ENCODE assay signal across 26 mouse cellular contexts in the genomic region with DNA sequence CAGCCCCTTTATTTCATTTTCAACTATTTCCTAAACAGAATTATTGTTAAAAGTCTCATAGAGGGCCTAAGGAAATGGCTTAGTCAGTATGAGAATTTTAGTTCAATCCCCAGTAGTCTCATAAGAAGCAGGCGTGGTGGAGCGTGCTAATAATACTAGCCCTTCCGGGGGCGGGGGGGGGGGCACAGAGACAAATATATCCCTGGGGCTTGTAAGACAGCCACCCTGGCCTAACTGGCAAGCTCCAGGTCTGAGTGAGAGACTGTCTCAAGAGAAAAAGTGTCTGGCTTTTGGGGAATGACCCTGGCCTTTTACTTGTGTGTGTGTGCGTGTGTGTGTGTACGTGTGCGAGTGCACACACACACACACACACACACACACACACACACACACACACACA. TPM values are rescaled to one million over a fixed set of nuclear protein-coding genes. Genes with fewer than 3 reads are reported as not detected.
"Had no signal": no experiment of that assay in that cellular context is flagged by ENCODE, and none has a peak within 500 bp of the region (broad histone marks: within the 10 kb centered on the region; RNA-seq: fewer than 3 reads in every experiment).

No protein-coding gene starts in this region.

- H3K4me3 ChIP-seq: heart, embryonic 10.5 days; heart, embryonic 12.5 days; hindbrain, embryonic 13.5 days; hindbrain, embryonic 15.5 days; kidney, embryonic 15.5 days; limb, embryonic 13.5 days; limb, embryonic 15.5 days; liver, embryonic 12.5 days had no signal

- DNase-seq: heart, adult 18-20 months; heart, postnatal 10 days; heart, postnatal 36 days; kidney, adult 11 months; kidney, adult 2 months; kidney, adult 9 months; kidney, postnatal 14 days; kidney, postnatal 36 days; layer of hippocampus, adult 9-11 months; layer of hippocampus, postnatal 36 days; left cerebral cortex, postnatal 4 days had no signal

- H3K27ac ChIP-seq: heart, embryonic 10.5 days; hindbrain, embryonic 13.5 days; hindbrain, embryonic 15.5 days; hindbrain, postnatal 0 days; kidney, embryonic 15.5 days; kidney, postnatal 0 days; limb, embryonic 13.5 days; limb, embryonic 15.5 days; liver, embryonic 12.5 days; liver, embryonic 14.5 days had no signal

RNA-seq across cellular contexts. Expression of gene Cfap44, which starts 40.3 kb away (rescaled TPM):
- total RNA-seq: gastrocnemius, adult 8-10 months; heart, adult 8-10 months; heart, postnatal 10 days; heart, postnatal 36 days; hematopoietic stem cell, adult 5-6 weeks; liver, adult 2 months had no signal
